Mouse (Mus musculus): ENCODE measurements around the gene Msi2. TPM values are rescaled to one million over a fixed set of nuclear protein-coding genes. Genes with fewer than 3 reads are reported as not detected.

Gene Msi2
- total RNA-seq, 4 experiments from 2014 or later, result 129 to 155 (median 139) TPM

- no peak for DNase-seq (ENCODE audit: low spot score in 2 of 2)
Measured at GRCm38 (mm10) chr11:88328813-88329595, 389.3 kb downstream of the Msi2 start.

DNA sequence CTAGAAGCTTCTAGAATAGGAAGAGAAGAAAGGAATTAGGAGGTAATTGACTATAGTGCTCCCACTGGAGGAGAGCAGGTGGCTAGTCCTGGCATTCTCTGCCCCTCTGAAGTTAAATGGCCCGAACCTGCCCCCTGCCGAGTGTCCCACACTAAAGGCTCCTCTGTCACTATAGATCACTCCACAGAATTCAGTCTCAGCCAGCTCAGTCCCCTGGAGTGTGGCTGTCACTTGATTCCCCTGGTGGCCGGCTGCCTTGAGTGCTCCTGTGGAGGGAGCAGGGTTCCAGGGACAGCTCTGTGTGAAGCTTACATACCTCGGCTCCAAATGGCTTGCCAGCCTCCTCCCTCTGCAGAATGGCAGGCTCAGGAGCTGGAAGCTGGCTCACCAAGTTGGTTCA lies 391.3 kb downstream of the Msi2 start:
- DNase-seq (ENCODE audit: low spot score in 2 of 2), result no peak

DNA sequence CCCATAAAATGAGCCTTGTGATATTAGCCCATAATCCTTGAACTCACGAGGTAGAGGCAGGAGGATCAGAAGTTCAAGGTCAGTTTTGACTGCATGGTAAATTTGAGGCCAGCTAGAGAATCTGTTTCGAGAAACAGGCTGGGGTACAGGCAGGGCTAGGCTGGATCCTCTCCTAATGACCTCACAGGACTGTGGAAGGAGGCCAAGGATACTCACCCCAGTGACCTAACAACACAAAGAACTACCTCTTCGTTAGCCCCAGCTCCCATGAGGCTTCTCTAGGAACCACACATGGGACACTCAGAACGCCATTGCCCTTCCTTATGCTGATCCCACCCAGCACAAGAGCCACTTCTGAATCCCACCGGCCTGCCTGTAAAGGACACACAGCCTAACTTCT lies 399.5 kb downstream of the Msi2 start:
- DNase-seq (ENCODE audit: low spot score in 2 of 2), result no peak

GRCm38 (mm10) chr11:88315393-88315792 lies 402.9 kb downstream of the Msi2 start:
- DNase-seq (ENCODE audit: low spot score in 2 of 2), result no peak

DNA sequence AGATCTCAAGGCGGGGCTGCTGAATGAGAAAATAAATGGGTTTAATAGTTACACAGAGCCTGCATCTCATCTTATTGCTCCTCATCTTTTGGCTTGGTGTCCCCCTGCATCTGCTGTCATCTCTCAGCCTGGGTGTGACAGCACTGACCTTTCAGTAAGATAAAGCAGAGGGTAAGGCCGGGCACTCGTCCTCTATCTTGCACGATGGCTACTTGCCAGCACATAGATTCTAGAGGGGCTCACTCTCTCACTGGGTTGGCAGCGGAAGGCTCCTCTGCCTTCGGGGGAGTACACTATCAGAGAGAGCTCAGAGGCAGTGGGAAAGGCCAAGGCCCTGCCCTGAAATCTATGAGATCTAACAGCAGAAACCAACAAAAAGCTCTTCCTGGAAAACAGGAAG lies 403.8 kb downstream of the Msi2 start:
- no peak for DNase-seq (ENCODE audit: low spot score in 2 of 2)

- DNase-seq (ENCODE audit: low spot score in 2 of 2), result no peak
Measured at GRCm38 (mm10) chr11:88313512-88313911, 404.8 kb downstream of the Msi2 start.

DNA sequence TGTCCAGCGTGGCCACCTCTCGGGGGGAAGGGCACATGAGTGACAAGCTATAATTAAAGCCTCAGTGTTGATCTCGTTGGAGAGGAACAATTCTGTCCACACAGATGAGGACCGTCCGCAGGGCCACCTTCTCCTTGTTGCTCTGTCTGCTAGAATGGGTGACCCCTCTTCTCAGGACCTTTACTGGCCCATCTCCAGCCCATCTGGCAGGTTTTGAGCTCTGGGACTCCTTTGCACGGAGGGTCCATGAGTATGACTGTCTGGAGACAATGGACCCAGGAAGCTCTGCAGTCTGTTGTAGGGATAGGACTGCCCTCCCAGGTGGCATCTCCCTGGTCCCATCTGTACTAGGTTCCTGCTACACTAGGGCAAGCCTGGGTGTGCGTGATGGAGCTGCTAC lies 406.7 kb downstream of the Msi2 start:
- DNase-seq (ENCODE audit: low spot score in 2 of 2), result no peak

- DNase-seq (ENCODE audit: low spot score in 2 of 2), result no peak
Measured at GRCm38 (mm10) chr11:88310773-88311172, 407.5 kb downstream of the Msi2 start.

GRCm38 (mm10) chr11:88309059-88309700 lies 409.1 kb downstream of the Msi2 start:
- no peak for DNase-seq (ENCODE audit: low spot score in 2 of 2)

GRCm38 (mm10) chr11:88307616-88308543 lies 410.4 kb downstream of the Msi2 start:
- no peak for DNase-seq (ENCODE audit: low spot score in 2 of 2)

DNA sequence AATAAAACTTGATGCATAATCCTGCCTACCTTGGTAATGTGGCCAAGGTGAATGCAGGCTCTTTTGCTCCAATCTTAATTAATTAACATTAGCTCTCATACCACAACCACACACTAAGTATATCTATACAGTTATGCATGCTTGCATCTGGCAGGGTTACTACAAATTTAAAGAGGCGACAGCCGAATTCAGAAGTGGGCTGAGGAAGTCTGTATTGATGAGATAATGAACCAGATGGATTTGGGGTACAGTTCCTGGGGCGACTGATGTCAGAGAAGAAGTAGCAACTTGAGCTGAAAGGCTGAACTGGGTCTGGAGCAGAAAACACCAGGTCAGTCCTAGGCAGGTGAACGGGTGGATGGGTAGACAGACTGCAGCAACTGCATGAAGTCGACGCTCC lies 412.6 kb downstream of the Msi2 start:
- DNase-seq (ENCODE audit: low spot score in 2 of 2), result no peak

DNA sequence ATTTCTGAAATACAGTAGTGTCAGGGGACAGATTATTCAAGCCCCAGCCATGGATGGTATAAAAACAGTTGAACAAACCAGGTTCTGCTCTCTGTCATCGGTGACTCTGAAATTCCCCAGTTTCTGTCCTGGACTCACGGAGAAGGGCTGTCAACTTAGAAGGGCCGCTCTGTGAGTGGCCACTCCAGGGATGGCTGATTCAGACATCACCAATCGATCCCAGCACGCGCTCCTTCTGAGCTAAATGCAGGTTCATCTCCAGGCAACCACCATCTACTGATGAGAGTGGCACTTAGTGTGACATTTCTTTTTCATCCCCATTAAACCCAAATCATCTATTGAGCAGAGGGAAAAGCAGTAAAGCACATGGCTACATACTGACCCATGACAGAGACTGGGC lies 416.7 kb downstream of the Msi2 start:
- DNase-seq (ENCODE audit: low spot score in 2 of 2), result no peak

DNA sequence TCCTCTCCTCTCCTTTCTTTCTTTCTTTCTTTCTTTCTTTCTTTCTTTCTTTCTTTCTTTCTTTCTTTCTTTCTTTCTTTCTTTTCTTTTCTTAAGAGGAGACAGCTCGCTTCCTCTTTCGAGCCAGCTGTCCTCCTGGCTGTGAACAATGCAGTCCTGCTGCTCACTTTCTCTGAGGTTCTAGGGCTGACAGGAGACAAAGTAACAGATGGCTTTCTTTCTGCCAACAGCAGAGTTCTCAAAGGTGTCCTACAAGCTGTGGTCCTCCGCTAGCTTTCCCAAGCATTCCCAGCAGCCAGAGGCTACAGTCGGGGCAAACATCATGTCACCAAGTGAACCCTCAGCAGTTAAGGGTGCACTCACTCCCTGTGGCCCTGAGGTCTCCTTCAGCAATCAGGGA lies 419.0 kb downstream of the Msi2 start:
- DNase-seq (ENCODE audit: low spot score in 2 of 2), result no peak

- no peak for DNase-seq (ENCODE audit: low spot score in 2 of 2)
Measured at GRCm38 (mm10) chr11:88297526-88297925, 420.8 kb downstream of the Msi2 start.

GRCm38 (mm10) chr11:88295298-88295697 lies 423.0 kb downstream of the Msi2 start:
- DNase-seq (ENCODE audit: low spot score in 2 of 2), result no peak

GRCm38 (mm10) chr11:88294394-88294710 lies 424.0 kb downstream of the Msi2 start:
- DNase-seq (ENCODE audit: low spot score in 2 of 2), result no peak

GRCm38 (mm10) chr11:88293631-88294393 lies 424.5 kb downstream of the Msi2 start, which contains the start of gene Ccdc182:
Gene Ccdc182, plus strand, starts transcription at chr11:88294058.
- DNase-seq (ENCODE audit: low spot score in 2 of 2), result no peak

GRCm38 (mm10) chr11:88291688-88292087 lies 426.6 kb downstream of the Msi2 start:
- no peak for DNase-seq (ENCODE audit: low spot score in 2 of 2)

- no peak for DNase-seq (ENCODE audit: low spot score in 2 of 2)
Measured at GRCm38 (mm10) chr11:88291245-88291644, 427.1 kb downstream of the Msi2 start.

Data from left cerebral cortex, adult 8-10 months (tissue).